Comparison of ENCODE assay signal across 7 mouse cellular contexts in the genomic region with DNA sequence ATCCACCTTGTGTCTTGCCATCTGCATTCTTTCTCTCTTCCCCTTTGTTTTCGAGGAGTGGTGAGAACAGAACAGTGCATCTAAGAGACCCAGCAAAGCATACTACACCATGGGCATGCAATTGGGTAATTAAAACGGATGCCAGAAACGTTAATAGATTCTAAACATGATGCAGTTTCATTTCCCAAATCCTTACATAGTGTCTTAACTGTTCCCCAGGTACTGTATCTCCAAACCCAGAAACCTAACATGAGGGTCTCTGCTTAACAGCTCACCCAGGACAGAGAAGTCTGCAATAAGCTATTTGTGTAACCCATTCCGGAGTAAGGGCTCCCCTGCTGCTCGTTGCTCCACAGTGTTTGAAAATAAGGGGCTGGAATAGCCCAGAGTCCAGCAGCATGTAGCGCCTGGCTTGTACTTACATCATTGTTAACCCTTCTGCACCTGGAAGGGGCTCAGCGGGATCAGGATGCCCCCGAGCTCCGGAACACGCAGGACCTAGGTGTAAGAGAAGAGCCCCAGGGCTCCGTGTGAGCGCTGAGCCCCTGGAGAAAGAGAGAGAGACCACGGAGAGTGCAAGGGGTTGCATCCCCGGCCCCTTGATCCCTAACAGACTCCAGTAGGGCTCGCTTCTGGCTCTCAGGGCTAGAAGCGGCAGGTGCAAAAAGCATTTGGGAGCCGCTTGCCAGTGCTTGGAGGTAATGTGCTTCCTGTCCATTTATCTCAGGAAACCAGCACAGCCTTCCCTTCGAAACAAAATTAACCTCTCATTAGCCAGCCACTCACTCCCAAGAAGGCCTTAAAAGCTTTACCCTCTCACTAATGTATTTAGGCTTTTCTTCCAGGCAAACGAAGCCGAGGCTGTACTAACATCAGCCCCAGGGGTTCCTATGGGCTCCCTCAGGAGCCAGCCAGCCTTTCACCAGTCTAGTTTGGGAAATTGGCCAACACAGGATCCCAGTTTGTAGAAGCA. TPM values are rescaled to one million over a fixed set of nuclear protein-coding genes. Genes with fewer than 3 reads are reported as not detected.
DNase-seq lines count a peak whose midpoint lies in the region; ATAC-seq and TF ChIP-seq lines count a peak whose summit lies in the region.

No protein-coding gene starts in this region.

- 1% methylated on average over 20 of the region's 20 CpGs for WGBS in forebrain, embryonic 16.5 days
- 2% methylated on average over 20 of the region's 20 CpGs for WGBS in hindbrain, embryonic 14.5 days
- WGBS in midbrain, embryonic 15.5 days, result 1% methylated on average over 20 of the region's 20 CpGs

- H3K9me3 ChIP-seq in forebrain, embryonic 16.5 days (ENCODE audit: control insufficient read depth, low read length), result no peaks in the 10 kb centered on the region
- no peaks in the 10 kb centered on the region for H3K9me3 ChIP-seq in hindbrain, embryonic 14.5 days (ENCODE audit: control insufficient read depth, low read length)
- no peaks in the 10 kb centered on the region for H3K9me3 ChIP-seq in midbrain, embryonic 15.5 days

- H3K4me2 ChIP-seq in forebrain, embryonic 16.5 days (ENCODE audit: low read length), result peak overlapping the region; percentile 92
- peak overlapping the region; percentile 77 for H3K4me2 ChIP-seq in hindbrain, embryonic 14.5 days (replicated peaks)
- H3K4me2 ChIP-seq in midbrain, embryonic 15.5 days, result peak overlapping the region; percentile 89

- no peaks in the 10 kb centered on the region for H3K36me3 ChIP-seq in forebrain, embryonic 16.5 days (ENCODE audit: control insufficient read depth, insufficient read depth)
- H3K36me3 ChIP-seq in hindbrain, embryonic 14.5 days (replicated peaks; ENCODE audit: control insufficient read depth, insufficient read depth), result no peaks in the 10 kb centered on the region
- no peaks in the 10 kb centered on the region for H3K36me3 ChIP-seq in midbrain, embryonic 15.5 days (replicated peaks)

- H3K4me3 ChIP-seq in bone marrow macrophage, adult 2 months (ENCODE audit: insufficient read depth, low read length), result peak overlapping the region; percentile 76
- H3K4me3 ChIP-seq in forebrain, embryonic 16.5 days (replicated peaks; ENCODE audit: low read length), result peak overlapping the region; percentile 74
- peak overlapping the region; percentile 69 for H3K4me3 ChIP-seq in hindbrain, embryonic 14.5 days (replicated peaks; ENCODE audit: low read length)
- peak overlapping the region; percentile 88 for H3K4me3 ChIP-seq in midbrain, embryonic 15.5 days

- H3K4me1 ChIP-seq in bone marrow macrophage, adult 2 months (ENCODE audit: control insufficient read depth, insufficient read depth, low read length), result peaks cover 9% of the 10 kb centered on the region
- H3K4me1 ChIP-seq in forebrain, embryonic 16.5 days (replicated peaks; ENCODE audit: control insufficient read depth, insufficient read depth, low read length), result peaks cover 26% of the 10 kb centered on the region
- peaks cover 9% of the 10 kb centered on the region; the same call in 1 of the 2 replicates for H3K4me1 ChIP-seq in hindbrain, embryonic 14.5 days (replicated peaks; ENCODE audit: control insufficient read depth, insufficient read depth, low read length)
- peaks cover 35% of the 10 kb centered on the region for H3K4me1 ChIP-seq in midbrain, embryonic 15.5 days

- peak overlapping the region; percentile 79 for H3K9ac ChIP-seq in forebrain, embryonic 16.5 days (replicated peaks; ENCODE audit: low read depth, low read length)
- peak overlapping the region; percentile 82 for H3K9ac ChIP-seq in hindbrain, embryonic 14.5 days
- H3K9ac ChIP-seq in midbrain, embryonic 15.5 days, result peak overlapping the region; percentile 80

- ATAC-seq in forebrain, embryonic 16.5 days, result no peak
- peak; percentile 18 for ATAC-seq in hindbrain, embryonic 14.5 days (ENCODE audit: low FRiP score)
- 0 out of 2 replicates have a peak, but pooled peaks have one; percentile 2 for ATAC-seq in midbrain, embryonic 15.5 days (replicated peaks)

- no peaks in the 10 kb centered on the region for H3K27me3 ChIP-seq in forebrain, embryonic 16.5 days (replicated peaks; ENCODE audit: control insufficient read depth, insufficient read depth, low read length)
- H3K27me3 ChIP-seq in hindbrain, embryonic 14.5 days (ENCODE audit: control insufficient read depth, insufficient read depth, low read length), result no peaks in the 10 kb centered on the region
- no peaks in the 10 kb centered on the region for H3K27me3 ChIP-seq in midbrain, embryonic 15.5 days (replicated peaks)

- DNase-seq in MN1 (ENCODE audit: low spot score), result peak; percentile 33
- DNase-seq in hindbrain, embryonic 14.5 days (ENCODE audit: low spot score), result peak; percentile 59
- no peak for DNase-seq in urinary bladder, adult 2 months (ENCODE audit: low spot score)
- DNase-seq in spleen, adult 12 weeks (ENCODE audit: low spot score), result no peak

- no peak for TF ChIP-seq CTCF in bone marrow macrophage, adult 2 months (IDR thresholded peaks at IDR 0.05; ENCODE audit: low read depth, low read length)

- H3K27ac ChIP-seq in bone marrow macrophage, adult 2 months (ENCODE audit: insufficient read depth, low read depth, low read length), result no peak overlapping the region
- peak overlapping the region; percentile 86 for H3K27ac ChIP-seq in forebrain, embryonic 16.5 days (ENCODE audit: low read length)
- peak overlapping the region; percentile 95 for H3K27ac ChIP-seq in hindbrain, embryonic 14.5 days
- peak overlapping the region; percentile 92 for H3K27ac ChIP-seq in midbrain, embryonic 15.5 days

- no peak for TF ChIP-seq POLR2A in bone marrow macrophage, adult 2 months (IDR thresholded peaks at IDR 0.05; ENCODE audit: borderline replicate concordance, low read depth, low read length)

RNA-seq across cellular contexts. Expression of a gene that starts 1.4 kb away (rescaled TPM):
- polyA plus RNA-seq in bone marrow macrophage, adult 2 months (2012; ENCODE audit: insufficient read depth, insufficient read length, missing spikeins), result 12.6 and 14.5 TPM in 2 replicates
- polyA plus RNA-seq in forebrain, embryonic 16.5 days (2015; fragmentation: Nextera tagmentation; extraction: Ambion mirVana), result 43.0 and 48.7 TPM in 2 replicates
- 95.0 and 100.0 TPM in 2 replicates for polyA plus RNA-seq in hindbrain, embryonic 14.5 days (2014; fragmentation: Nextera tagmentation; extraction: Ambion mirVana)
- 73.1 and 76.5 TPM in 2 replicates for polyA plus RNA-seq in midbrain, embryonic 15.5 days (2015; fragmentation: Nextera tagmentation; extraction: Ambion mirVana)
- polyA plus RNA-seq in urinary bladder, adult 2 months (2012; rRNA removed), result 47.3 and 61.1 TPM in 2 replicates

Comparison
In these comparisons a context has a peak if more than half of its experiments do, and no peak if none do; other contexts are left out.
1. DNase-seq: peak in MN1 (single experiment) and hindbrain, embryonic 14.5 days (single experiment); none in urinary bladder, adult 2 months (single experiment) and spleen, adult 12 weeks (single experiment).
2. Peak in every context shown above with its lines, with median percentiles within 50 percentile points of each other: H3K4me3 ChIP-seq, H3K4me2 ChIP-seq and H3K9ac ChIP-seq.